Mouse (Mus musculus) megakaryocyte, embryonic 14.5 days (primary cell): Measurements from ENCODE around the gene Scp2d1.
"Not testable (repeated sequence)": the region's sequence is repeated elsewhere in the genome, so short reads cannot be mapped to it uniquely, and the experiment has no call there.

Source experiments
- FLI1 ChIP-seq: IDR thresholded peaks from 2 replicates; pipeline ENCODE4 v1.6.1; 2012; ENCODE audit warnings: low read length, inconsistent platforms, mixed read lengths
- GATA1 ChIP-seq: IDR thresholded peaks from 3 replicates; pipeline ENCODE4 v1.6.1; 2012; ENCODE audit warnings: mixed read lengths, low read length, inconsistent platforms, borderline replicate concordance

GRCm38 (mm10) chr2:144823356-144823755, at the start of gene Scp2d1:
- not testable (repeated sequence) for TF ChIP-seq GATA1, FLI1
